Mouse (Mus musculus): ENCODE results near the gene Ust. TPM values are rescaled to one million over a fixed set of nuclear protein-coding genes. Genes with fewer than 3 reads are reported as not detected.

The Ust gene
- total and polyA plus RNA-seq, 3 experiments, result not detected

GRCm38 (mm10) chr10:8447681-8448080 is 70.9 kb downstream of the Ust start:
- Histone ChIP-seq H3K36me3 (replicated peaks in 1 of 2; ENCODE audit: control insufficient read depth in 1 of 2, insufficient read depth in 1 of 2, low read length in 1 of 2) (no peaks in the 10 kb centered on the region), H3K4me3 (replicated peaks in 1 of 3; ENCODE audit: low read depth in 2 of 3, low read length in 2 of 3, poor library complexity in 1 of 3) (no peak overlapping the region), H3K27ac (ENCODE audit: insufficient read depth, low read depth) (no peak overlapping the region), H3K9me3 (replicated peaks; ENCODE audit: low read length) (no peaks in the 10 kb centered on the region), H3K9ac (ENCODE audit: insufficient read depth, low read depth) (no peak overlapping the region), H3K79me2 (replicated peaks; ENCODE audit: control insufficient read depth, extremely low read depth, insufficient read depth, poor library complexity, severe bottlenecking) (no peaks in the 10 kb centered on the region), H3K4me1 (ENCODE audit: control insufficient read depth in 1 of 2, insufficient read depth in 2 of 2) (no peaks in the 10 kb centered on the region), H3K4me2 (ENCODE audit: insufficient read depth, low read depth, poor library complexity, severe bottlenecking) (no peak overlapping the region), H3K27me3 (replicated peaks) (no peaks in the 10 kb centered on the region)
- dilution Hi-C loops (cut with MboI; ENCODE audit: extremely low pct_ligation_motif_present, extremely low pct_unique_long_range_greater_than_20kb, low sequenced_read_pairs), result no loop called here
- TF ChIP-seq CHD2 (IDR thresholded peaks at IDR 0.05; ENCODE audit: low read length), result no peak
- no peak for TF ChIP-seq RCOR1 (conservative IDR thresholded peaks at IDR 0.05; ENCODE audit: low read depth, low read length)
- no peak for TF ChIP-seq ZC3H11A (IDR thresholded peaks at IDR 0.05; ENCODE audit: low read depth, low read length)
- TF ChIP-seq ZKSCAN1 (IDR thresholded peaks at IDR 0.05; ENCODE audit: borderline replicate concordance, low read depth, low read length), result no peak
- no peak for TF ChIP-seq USF2 (conservative IDR thresholded peaks at IDR 0.05; ENCODE audit: low read depth, low read length)
- no peak for TF ChIP-seq USF1 (IDR thresholded peaks at IDR 0.05; ENCODE audit: low read depth, low read length)
- TF ChIP-seq NRF1 (IDR thresholded peaks at IDR 0.05; ENCODE audit: low read depth, low read length), result no peak
- no peak for TF ChIP-seq CHD1 (IDR thresholded peaks at IDR 0.05; ENCODE audit: low read depth, low read length)
- no peak for TF ChIP-seq POLR2AphosphoS2 (IDR thresholded peaks at IDR 0.05; ENCODE audit: low read depth, low read length)
- in situ Hi-C loops (cut with MboI; ENCODE audit: low pct_ligation_motif_present, low pct_unique_long_range_greater_than_20kb, low sequenced_read_pairs), result no loop called here
- DNase-seq (ENCODE audit: extremely low read depth), result no peak

GRCm38 (mm10) chr10:8446972-8447371 is 71.7 kb downstream of the Ust start:
- Histone ChIP-seq H3K9ac (ENCODE audit: insufficient read depth, low read depth) (no peak overlapping the region), H3K4me3 (replicated peaks in 1 of 3; ENCODE audit: low read depth in 2 of 3, low read length in 2 of 3, poor library complexity in 1 of 3) (no peak overlapping the region), H3K27me3 (replicated peaks) (no peaks in the 10 kb centered on the region), H3K4me1 (ENCODE audit: control insufficient read depth in 1 of 2, insufficient read depth in 2 of 2) (no peaks in the 10 kb centered on the region), H3K4me2 (ENCODE audit: insufficient read depth, low read depth, poor library complexity, severe bottlenecking) (no peak overlapping the region), H3K79me2 (replicated peaks; ENCODE audit: control insufficient read depth, extremely low read depth, insufficient read depth, poor library complexity, severe bottlenecking) (no peaks in the 10 kb centered on the region), H3K36me3 (replicated peaks in 1 of 2; ENCODE audit: control insufficient read depth in 1 of 2, insufficient read depth in 1 of 2, low read length in 1 of 2) (no peaks in the 10 kb centered on the region), H3K9me3 (replicated peaks; ENCODE audit: low read length) (no peaks in the 10 kb centered on the region), H3K27ac (ENCODE audit: insufficient read depth, low read depth) (no peak overlapping the region)
- no peak for TF ChIP-seq NELFE (IDR thresholded peaks at IDR 0.05; ENCODE audit: low read depth, low read length)
- TF ChIP-seq CHD2 (IDR thresholded peaks at IDR 0.05; ENCODE audit: low read length), result no peak
- no peak for TF ChIP-seq SIN3A (IDR thresholded peaks at IDR 0.05; ENCODE audit: low read length)
- no peak for TF ChIP-seq ZKSCAN1 (IDR thresholded peaks at IDR 0.05; ENCODE audit: borderline replicate concordance, low read depth, low read length)
- TF ChIP-seq SMC3 (IDR thresholded peaks at IDR 0.05; ENCODE audit: low read depth, low read length), result no peak
- TF ChIP-seq ZC3H11A (IDR thresholded peaks at IDR 0.05; ENCODE audit: low read depth, low read length), result no peak
- TF ChIP-seq BHLHE40 (IDR thresholded peaks at IDR 0.05; ENCODE audit: low read depth, low read length), result no peak
- no peak for TF ChIP-seq JUND (conservative IDR thresholded peaks at IDR 0.05; ENCODE audit: low read depth, low read length)
- DNase-seq (ENCODE audit: extremely low read depth), result no peak
- in situ Hi-C loops (cut with MboI; ENCODE audit: low pct_ligation_motif_present, low pct_unique_long_range_greater_than_20kb, low sequenced_read_pairs), result no loop called here
- dilution Hi-C loops (cut with MboI; ENCODE audit: extremely low pct_ligation_motif_present, extremely low pct_unique_long_range_greater_than_20kb, low sequenced_read_pairs), result no loop called here

- Histone ChIP-seq H3K4me1 (ENCODE audit: control insufficient read depth in 1 of 2, insufficient read depth in 2 of 2) (no peaks in the 10 kb centered on the region), H3K4me3 (replicated peaks in 1 of 3; ENCODE audit: low read depth in 2 of 3, low read length in 2 of 3, poor library complexity in 1 of 3) (no peak overlapping the region), H3K4me2 (ENCODE audit: insufficient read depth, low read depth, poor library complexity, severe bottlenecking) (no peak overlapping the region), H3K36me3 (replicated peaks in 1 of 2; ENCODE audit: control insufficient read depth in 1 of 2, insufficient read depth in 1 of 2, low read length in 1 of 2) (no peaks in the 10 kb centered on the region), H3K79me2 (replicated peaks; ENCODE audit: control insufficient read depth, extremely low read depth, insufficient read depth, poor library complexity, severe bottlenecking) (no peaks in the 10 kb centered on the region), H3K27ac (ENCODE audit: insufficient read depth, low read depth) (no peak overlapping the region), H3K27me3 (replicated peaks) (no peaks in the 10 kb centered on the region), H3K9ac (ENCODE audit: insufficient read depth, low read depth) (no peak overlapping the region), H3K9me3 (replicated peaks; ENCODE audit: low read length) (no peaks in the 10 kb centered on the region)
- no peak for DNase-seq (ENCODE audit: extremely low read depth)
- dilution Hi-C loops (cut with MboI; ENCODE audit: extremely low pct_ligation_motif_present, extremely low pct_unique_long_range_greater_than_20kb, low sequenced_read_pairs), result no loop called here
- in situ Hi-C loops (cut with MboI; ENCODE audit: low pct_ligation_motif_present, low pct_unique_long_range_greater_than_20kb, low sequenced_read_pairs), result no loop called here
- TF ChIP-seq USF1 (IDR thresholded peaks at IDR 0.05; ENCODE audit: low read depth, low read length) (no peak), ELF1 (IDR thresholded peaks at IDR 0.05; ENCODE audit: low read depth, low read length) (no peak), EP300 (IDR thresholded peaks at IDR 0.05; ENCODE audit: low read length) (no peak), POLR2AphosphoS2 (IDR thresholded peaks at IDR 0.05; ENCODE audit: low read depth, low read length) (no peak), BHLHE40 (IDR thresholded peaks at IDR 0.05; ENCODE audit: low read depth, low read length) (no peak), ZKSCAN1 (IDR thresholded peaks at IDR 0.05; ENCODE audit: borderline replicate concordance, low read depth, low read length) (no peak), MAFK (IDR thresholded peaks at IDR 0.05; ENCODE audit: insufficient replicate concordance, low read length) (no peak), PAX5 (IDR thresholded peaks at IDR 0.05; ENCODE audit: low read length) (no peak), ZC3H11A (IDR thresholded peaks at IDR 0.05; ENCODE audit: low read depth, low read length) (no peak), MAZ (IDR thresholded peaks at IDR 0.05; ENCODE audit: low read depth, low read length) (no peak), MXI1 (IDR thresholded peaks at IDR 0.05; ENCODE audit: low read depth, low read length) (no peak), JUN (IDR thresholded peaks at IDR 0.05; ENCODE audit: insufficient read depth, low read depth, low read length) (no peak)
These were observed 74.6 kb downstream of the Ust start for GRCm38 (mm10) chr10:8444052-8444451.

Measured in CH12.LX (cell line).